Comparison of ENCODE assay signal across 8 mouse cellular contexts in genomic region chr10:63386444-63386843, GRCm38 (mm10). TPM values are rescaled to one million over a fixed set of nuclear protein-coding genes. Genes with fewer than 3 reads are reported as not detected.
DNase-seq lines count a peak whose midpoint lies in the region; ATAC-seq and TF ChIP-seq lines count a peak whose summit lies in the region.

No protein-coding gene starts in this region.

- H3K4me2 ChIP-seq in hindbrain, postnatal 0 days (ENCODE audit: low read depth, low read length), result peak overlapping the region; percentile 75

- peak; percentile 87 for DNase-seq in gastrocnemius, adult 2 months
- peak; percentile 95 for DNase-seq in hindbrain, postnatal 0 days (ENCODE audit: low spot score)
- DNase-seq in left cerebral cortex, adult 2 months (ENCODE audit: extremely low spot score in 1 of 2, low spot score in 2 of 2), result peak; percentile 84 to 86
- DNase-seq in retina, postnatal 7 days (ENCODE audit: low read depth, low spot score), result peak; percentile 73
- peak; percentile 69 to 75 for DNase-seq in urinary bladder, adult 18-20 months (ENCODE audit: low spot score in 2 of 2)

- peak overlapping the region; percentile 53 for H3K9ac ChIP-seq in hindbrain, postnatal 0 days (replicated peaks; ENCODE audit: low read length)

- intact Hi-C loops in gastrocnemius, adult 2 months (cut with DNase I), result loop anchor here (5.0 kb wide), 1 partner anchor 41 kb away; no protein-coding TSS in a partner anchor
- intact Hi-C loops in left cerebral cortex, adult 2 months (cut with DNase I), result loop anchor here (10.0 kb wide), 2 partner anchors 142 to 362 kb away; partner anchors contain the start of genes Herc4, Hnrnph3 and Pbld2

- no peaks in the 10 kb centered on the region for H3K27me3 ChIP-seq in hindbrain, postnatal 0 days (ENCODE audit: insufficient read depth, low read length)

- H3K4me1 ChIP-seq in hindbrain, postnatal 0 days (ENCODE audit: insufficient read depth, low read length), result no peaks in the 10 kb centered on the region

- H3K27ac ChIP-seq in gastrocnemius, adult 2 months, result peak overlapping the region; percentile 89
- peak overlapping the region; percentile 74; the same call in 1 of the 2 replicates for H3K27ac ChIP-seq in hindbrain, postnatal 0 days
- peak overlapping the region; percentile 33; the same call in 1 of the 2 replicates for H3K27ac ChIP-seq in left cerebral cortex, adult 2 months
- peak overlapping the region; percentile 42 for H3K27ac ChIP-seq in macrophage

- no peaks in the 10 kb centered on the region for H3K79me2 ChIP-seq in macrophage (ENCODE audit: inconsistent target)

- no peak for TF ChIP-seq CTCF in gastrocnemius, adult 2 months (IDR thresholded peaks at IDR 0.05)
- TF ChIP-seq CTCF in hindbrain, postnatal 0 days (IDR thresholded peaks at IDR 0.05; ENCODE audit: low read depth), result no peak
- TF ChIP-seq CTCF in left cerebral cortex, adult 2 months (IDR thresholded peaks at IDR 0.05), result no peak

- peak; percentile 69 for ATAC-seq in activated CD4-positive, CD25-positive, alpha-beta regulatory T cell, adult 4 months
- peak; percentile 76 for ATAC-seq in common myeloid progenitor, adult 5-6 weeks (replicated peaks; ENCODE audit: low read depth, poor library complexity, severe bottlenecking)
- ATAC-seq in hindbrain, postnatal 0 days, result peak; percentile 65

- H3K4me3 ChIP-seq in gastrocnemius, adult 2 months, result peak overlapping the region; percentile 85
- H3K4me3 ChIP-seq in hindbrain, postnatal 0 days (ENCODE audit: low read length), result peak overlapping the region; percentile 62
- H3K4me3 ChIP-seq in left cerebral cortex, adult 2 months, result peak overlapping the region; percentile 79
- H3K4me3 ChIP-seq in macrophage (ENCODE audit: inconsistent target), result peak overlapping the region; percentile 71

- under 1% methylated on average over 19 of the region's 19 CpGs for WGBS in hindbrain, postnatal 0 days
- WGBS in macrophage (ENCODE audit: missing documents), result under 1% methylated on average over 19 of the region's 19 CpGs

- no peaks in the 10 kb centered on the region for H3K9me3 ChIP-seq in hindbrain, postnatal 0 days (ENCODE audit: low read length)

- H3K36me3 ChIP-seq in hindbrain, postnatal 0 days (ENCODE audit: insufficient read depth, low read length), result no peaks in the 10 kb centered on the region
- H3K36me3 ChIP-seq in macrophage (ENCODE audit: inconsistent target), result no peaks in the 10 kb centered on the region

RNA-seq across cellular contexts. Expression of gene Dnajc12, which starts 4.2 kb away (rescaled TPM):
- polyA plus RNA-seq in activated CD4-positive, CD25-positive, alpha-beta regulatory T cell, adult 4 months (2017; shearing (Covaris generic)), result 1 to 10 TPM; 5.0 to 7.5 TPM
- 2.0 and 6.6 TPM in 2 replicates for total RNA-seq in common myeloid progenitor, adult 5-6 weeks (2017)
- total RNA-seq in gastrocnemius, adult 2 months (2021), result 10 to 100 TPM; 15.7 to 15.8 TPM
- 6.6 and 8.4 TPM in 2 replicates for total RNA-seq in hindbrain, postnatal 0 days (2014; rRNA removed)
- 23.4 and 24.2 TPM in 2 replicates for polyA plus RNA-seq in hindbrain, postnatal 0 days (2015; fragmentation: Nextera tagmentation; extraction: Ambion mirVana)
- total RNA-seq in left cerebral cortex, adult 2 months (2021), result 10 to 100 TPM; 23.0 to 24.0 TPM
- total RNA-seq in macrophage (2018; cell fraction: chromatin; rRNA removed), result 1 to 10 TPM; 1.3 to 8.2 (median 2.5) TPM
- total RNA-seq in macrophage (2018; cell fraction: cytosol; rRNA removed), result 10 to 100 TPM in 9 of 26 experiments, 1 to 10 TPM in 17; 5.4 to 18.1 (median 9.7) TPM
- 1 to 10 TPM; 1.1 to 5.8 (median 3.2) TPM for total RNA-seq in macrophage (2018; cell fraction: nucleus; rRNA removed)
- polyA plus RNA-seq in macrophage (2018), result 9.2 to 14.2 TPM (median 9.3 TPM) in 3 replicates

RNA-seq across cellular contexts. Expression of gene Sirt1, which starts 4.9 kb away (rescaled TPM):
- polyA plus RNA-seq in activated CD4-positive, CD25-positive, alpha-beta regulatory T cell, adult 4 months (2017; shearing (Covaris generic)), result 10 to 100 TPM in 1 of 2 experiments, 1 to 10 TPM in 1; 6.6 to 10.5 TPM
- 44.8 and 53.1 TPM in 2 replicates for total RNA-seq in common myeloid progenitor, adult 5-6 weeks (2017)
- total RNA-seq in gastrocnemius, adult 2 months (2021), result 1 to 10 TPM; 8.0 to 9.2 TPM
- 11.0 and 12.6 TPM in 2 replicates for total RNA-seq in hindbrain, postnatal 0 days (2014; rRNA removed)
- polyA plus RNA-seq in hindbrain, postnatal 0 days (2015; fragmentation: Nextera tagmentation; extraction: Ambion mirVana), result 3.2 and 3.5 TPM in 2 replicates
- 10 to 100 TPM; 14.0 to 14.6 TPM for total RNA-seq in left cerebral cortex, adult 2 months (2021)
- total RNA-seq in macrophage (2018; cell fraction: chromatin; rRNA removed), result 100 to 1,000 TPM in 3 of 26 experiments, 10 to 100 TPM in 23; 23.5 to 168 (median 58.2) TPM
- 10 to 100 TPM in 22 of 26 experiments, 1 to 10 TPM in 4; 8.6 to 39.6 (median 15.8) TPM for total RNA-seq in macrophage (2018; cell fraction: cytosol; rRNA removed)
- total RNA-seq in macrophage (2018; cell fraction: nucleus; rRNA removed), result 100 to 1,000 TPM in 3 of 26 experiments, 10 to 100 TPM in 23; 25.1 to 141 (median 49.8) TPM
- polyA plus RNA-seq in macrophage (2018), result 10.9 to 13.4 TPM (median 13.3 TPM) in 3 replicates

RNA-seq across cellular contexts. Expression of gene Gm7075, which starts 35.1 kb away (rescaled TPM):
- polyA plus RNA-seq in activated CD4-positive, CD25-positive, alpha-beta regulatory T cell, adult 4 months (2017; shearing (Covaris generic)), result not detected
- not detected in 2 replicates for total RNA-seq in common myeloid progenitor, adult 5-6 weeks (2017)
- not detected for total RNA-seq in gastrocnemius, adult 2 months (2021)
- total RNA-seq in hindbrain, postnatal 0 days (2014; rRNA removed), result not detected in 2 replicates
- not detected in 2 replicates for polyA plus RNA-seq in hindbrain, postnatal 0 days (2015; fragmentation: Nextera tagmentation; extraction: Ambion mirVana)
- not detected for total RNA-seq in left cerebral cortex, adult 2 months (2021)
- not detected for total RNA-seq in macrophage (2018; cell fraction: chromatin; rRNA removed)
- total RNA-seq in macrophage (2018; cell fraction: cytosol; rRNA removed), result not detected
- total RNA-seq in macrophage (2018; cell fraction: nucleus; rRNA removed), result not detected
- polyA plus RNA-seq in macrophage (2018), result not detected in 3 replicates

RNA-seq across cellular contexts. Expression of gene Ctnna3, which starts 43.5 kb away (rescaled TPM):
- under 1 TPM in 1 of 2 experiments, not detected in 1; 0.26 TPM for polyA plus RNA-seq in activated CD4-positive, CD25-positive, alpha-beta regulatory T cell, adult 4 months (2017; shearing (Covaris generic))
- total RNA-seq in common myeloid progenitor, adult 5-6 weeks (2017), result not detected in 2 replicates
- 10 to 100 TPM; 11.8 to 22.7 TPM for total RNA-seq in gastrocnemius, adult 2 months (2021)
- 2.1 and 2.9 TPM in 2 replicates for total RNA-seq in hindbrain, postnatal 0 days (2014; rRNA removed)
- polyA plus RNA-seq in hindbrain, postnatal 0 days (2015; fragmentation: Nextera tagmentation; extraction: Ambion mirVana), result 1.0 and 1.3 TPM in 2 replicates
- total RNA-seq in left cerebral cortex, adult 2 months (2021), result 1 to 10 TPM; 2.1 to 2.2 TPM
- total RNA-seq in macrophage (2018; cell fraction: chromatin; rRNA removed), result not detected
- total RNA-seq in macrophage (2018; cell fraction: cytosol; rRNA removed), result not detected
- under 1 TPM in 1 of 26 experiments, not detected in 25; 0.33 TPM for total RNA-seq in macrophage (2018; cell fraction: nucleus; rRNA removed)
- not detected in 3 replicates for polyA plus RNA-seq in macrophage (2018)

Comparison
In these comparisons a context has a peak if more than half of its experiments do, and no peak if none do; other contexts are left out.
1. Peak in every context shown above with its lines: DNase-seq, ATAC-seq, H3K4me3 ChIP-seq and H3K27ac ChIP-seq.
2. H3K27ac ChIP-seq: peak in every context shown above with its lines; median percentile 89 in gastrocnemius, adult 2 months; 74 in hindbrain, postnatal 0 days; 42 in macrophage; 33 in left cerebral cortex, adult 2 months.